Mouse (Mus musculus) frontal cortex, adult (tissue): ENCODE results near the gene Capza1.
"Not testable (repeated sequence)": the region's sequence is repeated elsewhere in the genome, so short reads cannot be mapped to it uniquely, and the experiment has no call there.

Experiments used
- ATAC-seq: cut with Nextera tagmentation; 2 replicates; pipeline ENCODE4 v1.9.2; 2017; ENCODE audit warnings: mild to moderate bottlenecking, moderate library complexity, mixed read lengths; ENCODE audit not compliant: low TSS enrichment

Capza1 gene

GRCm38 (mm10) chr3:104817481-104817990 lies 46.8 kb downstream of the Capza1 start:
- peak; percentile 58 for ATAC-seq

GRCm38 (mm10) chr3:104816130-104816529 lies 48.2 kb downstream of the Capza1 start:
- ATAC-seq = no peak

GRCm38 (mm10) chr3:104815346-104815745 lies 49.0 kb downstream of the Capza1 start:
- no peak for ATAC-seq

GRCm38 (mm10) chr3:104814746-104815145 lies 49.6 kb downstream of the Capza1 start:
- no peak for ATAC-seq

- not testable (repeated sequence) for ATAC-seq
These were observed 51.1 kb downstream of the Capza1 start for GRCm38 (mm10) chr3:104813227-104813626.

- ATAC-seq = no peak
These were observed 52.1 kb downstream of the Capza1 start for GRCm38 (mm10) chr3:104812254-104812653.

- no peak for ATAC-seq
These were observed 52.6 kb downstream of the Capza1 start for GRCm38 (mm10) chr3:104811752-104812151.

GRCm38 (mm10) chr3:104805539-104805938 lies 58.8 kb downstream of the Capza1 start:
- ATAC-seq = no peak

- no peak for ATAC-seq
These were observed 60.0 kb downstream of the Capza1 start for GRCm38 (mm10) chr3:104804312-104804711.

- no peak for ATAC-seq
These were observed 62.8 kb downstream of the Capza1 start for GRCm38 (mm10) chr3:104801481-104801880.

- no peak for ATAC-seq
These were observed 63.6 kb downstream of the Capza1 start for GRCm38 (mm10) chr3:104800681-104801080.

- no peak for ATAC-seq
These were observed 67.7 kb downstream of the Capza1 start for GRCm38 (mm10) chr3:104796430-104797082.

- no peak for ATAC-seq
These were observed 68.5 kb downstream of the Capza1 start for GRCm38 (mm10) chr3:104795661-104796340.

- no peak for ATAC-seq
These were observed 69.3 kb downstream of the Capza1 start for GRCm38 (mm10) chr3:104794953-104795470.

GRCm38 (mm10) chr3:104793871-104794828 lies 70.2 kb downstream of the Capza1 start:
- ATAC-seq = no peak

- ATAC-seq = no peak
These were observed 71.7 kb downstream of the Capza1 start for GRCm38 (mm10) chr3:104792360-104793270.

GRCm38 (mm10) chr3:104791671-104792070 lies 72.6 kb downstream of the Capza1 start:
- no peak for ATAC-seq

GRCm38 (mm10) chr3:104791017-104791416 lies 73.3 kb downstream of the Capza1 start:
- no peak for ATAC-seq

- peak; percentile 58 for ATAC-seq
These were observed 73.8 kb downstream of the Capza1 start for GRCm38 (mm10) chr3:104790401-104790937.

GRCm38 (mm10) chr3:104789822-104790221 lies 74.5 kb downstream of the Capza1 start:
- ATAC-seq = peak; percentile 11; the same call in 1 of the 2 replicates

- ATAC-seq = no peak
These were observed 75.0 kb downstream of the Capza1 start for GRCm38 (mm10) chr3:104789312-104789605.
